Mouse (Mus musculus) heart, adult 2 months (tissue): ENCODE measurements around the gene Ano9. TPM values are rescaled to one million over a fixed set of nuclear protein-coding genes. Genes with fewer than 3 reads are reported as not detected.

Source experiments
- DNase-seq, 2 experiments: peaks; one replicate each; pipeline ENCODE4 v3.0.0; 2021
- H3K27ac ChIP-seq: fragments of 200-600 bp; 2 replicates; pipeline ENCODE4 v1.8.1; 2022
- H3K27me3 ChIP-seq: fragments of 200-500 bp; 2 replicates; pipeline ENCODE4 v1.6.1; 2012; ENCODE audit warnings: mild to moderate bottlenecking, low read length, inconsistent platforms, mixed read lengths; ENCODE audit not compliant: control insufficient read depth, insufficient read depth
- H3K36me3 ChIP-seq: fragments of 200-500 bp; 2 replicates; pipeline ENCODE4 v1.6.1; 2012; ENCODE audit warnings: low read length, inconsistent platforms; ENCODE audit not compliant: control insufficient read depth, insufficient read depth
- H3K4me1 ChIP-seq: fragments of 200-500 bp; 2 replicates; pipeline ENCODE4 v1.6.1; 2011; ENCODE audit warnings: low read length; ENCODE audit not compliant: control insufficient read depth, insufficient read depth
- H3K4me3 ChIP-seq: fragments of 200-600 bp; 2 replicates; pipeline ENCODE4 v1.8.1; 2022
- H3K79me2 ChIP-seq: fragments of 200-500 bp; replicated peaks from 2 replicates; pipeline ENCODE4 v1.6.1; 2012; ENCODE audit warnings: mild to moderate bottlenecking, inconsistent platforms, low read length, moderate library complexity, mixed read lengths; ENCODE audit not compliant: control insufficient read depth, insufficient read depth
- H3K9ac ChIP-seq: fragments of 200-500 bp; 2 replicates; pipeline ENCODE4 v1.6.1; 2012; ENCODE audit warnings: low read depth, mild to moderate bottlenecking, control low read depth, inconsistent platforms, low read length, mixed read lengths
- CTCF ChIP-seq: fragments of 200-600 bp; IDR thresholded peaks from 2 replicates; pipeline ENCODE4 v1.8.1; 2022; ENCODE audit warnings: antibody characterized with exemption, mild to moderate bottlenecking, moderate library complexity
- EP300 ChIP-seq: fragments of 200-500 bp; IDR thresholded peaks from 2 replicates; pipeline ENCODE4 v1.6.1; 2011; ENCODE audit warnings: low read depth, low read length, control low read depth; ENCODE audit not compliant: insufficient read depth
- POLR2A ChIP-seq: fragments of 200-500 bp; IDR thresholded peaks from 2 replicates; pipeline ENCODE4 v1.6.1; 2011; ENCODE audit warnings: mild to moderate bottlenecking, low read depth, low read length, control low read depth; ENCODE audit not compliant: insufficient read depth
- WGBS: fragments of 180-500 bp; shearing (Covaris S2); methylation state at CpG from one replicate; pipeline ENCODE4 v1.1.7; 2018; 5-methylcytosine and 5-hydroxymethylcytosine counted together
- intact Hi-C: fragments of 180-260 bp; cut with DNase I; formaldehyde crosslinking; loops from one replicate; pipeline ENCODE4 v1.15.1; 2025
- polyA plus RNA-seq: library from polyadenylated mRNA; depleted of rRNA; stranded (reverse); fragments of >200 nt; gene quantifications from 2 replicates; pipeline ENCODE4 v1.2.3, GENCODE M21; 2012
- total RNA-seq, 2 experiments: library from RNA; stranded (reverse); gene quantifications; 2 replicates each; pipeline ENCODE4 v1.2.3; 2021

The Ano9 gene
- total and polyA plus RNA-seq, 3 experiments, result 0.39 to 0.53 TPM; not detected in 1

- intact Hi-C loops, result loop anchor here (5.0 kb wide), 1 partner anchor 104 kb away; no protein-coding TSS in a partner anchor
- 69% methylated on average over 4 of the region's 4 CpGs for WGBS
- Histone ChIP-seq H3K79me2 (no peaks in the 10 kb centered on the region), H3K36me3 (no peaks in the 10 kb centered on the region), H3K27ac (no peak overlapping the region), H3K4me1 (no peaks in the 10 kb centered on the region; the same call in 1 of the 2 replicates), H3K4me3 (no peak overlapping the region), H3K9ac (no peak overlapping the region), H3K27me3 (peaks cover 3% of the 10 kb centered on the region; the same call in 1 of the 2 replicates)
- DNase-seq, result no peak
- no peak for TF ChIP-seq EP300
- TF ChIP-seq POLR2A, result no peak
- TF ChIP-seq CTCF, result no peak
Measured at GRCm38 (mm10) chr7:141073782-141074181, 43.8 kb downstream of the Ano9 start.

GRCm38 (mm10) chr7:141072017-141072745 is 45.4 kb downstream of the Ano9 start:
- TF ChIP-seq CTCF, result peak; percentile 72
- no peak for TF ChIP-seq EP300
- Histone ChIP-seq H3K9ac (no peak overlapping the region), H3K79me2 (no peaks in the 10 kb centered on the region), H3K4me1 (no peaks in the 10 kb centered on the region; the same call in 1 of the 2 replicates), H3K36me3 (no peaks in the 10 kb centered on the region), H3K27ac (no peak overlapping the region), H3K27me3 (peaks cover 3% of the 10 kb centered on the region; the same call in 1 of the 2 replicates), H3K4me3 (no peak overlapping the region)
- WGBS, result 16% methylated on average over 23 of the region's 23 CpGs
- DNase-seq, result no peak
- intact Hi-C loops, result loop anchor here (5.0 kb wide), 1 partner anchor 105 kb away; no protein-coding TSS in a partner anchor

GRCm38 (mm10) chr7:141070058-141070862 is 47.3 kb downstream of the Ano9 start:
- H3K27ac ChIP-seq, result no peak overlapping the region
- TF ChIP-seq CTCF (peak; percentile 81), EP300 (peak; percentile 56; the same call in 1 of the 2 replicates), POLR2A (no peak)
- 2% methylated on average over 51 of the region's 51 CpGs for WGBS
- no peaks in the 10 kb centered on the region for H3K36me3 ChIP-seq
- peaks cover 3% of the 10 kb centered on the region; the same call in 1 of the 2 replicates for H3K27me3 ChIP-seq
- H3K4me1 ChIP-seq, result no peaks in the 10 kb centered on the region; the same call in 1 of the 2 replicates
- intact Hi-C loops, result loop anchor here (1.0 to 5.0 kb wide), 2 partner anchors 107 to 162 kb away; no protein-coding TSS in a partner anchor
- peak overlapping the region; percentile 24; the same call in 1 of the 2 replicates for H3K4me3 ChIP-seq
- no peaks in the 10 kb centered on the region for H3K79me2 ChIP-seq
- H3K9ac ChIP-seq, result no peak overlapping the region; the same call in 1 of the 2 replicates
- DNase-seq, result peak; percentile 63 to 77

- H3K9ac ChIP-seq, result no peak overlapping the region
- H3K27ac ChIP-seq, result no peak overlapping the region
- no peaks in the 10 kb centered on the region for H3K79me2 ChIP-seq
- DNase-seq, result no peak
- intact Hi-C loops, result loop anchor here (2.0 kb wide), 1 partner anchor 20 kb away; no protein-coding TSS in a partner anchor
- no peaks in the 10 kb centered on the region; the same call in 1 of the 2 replicates for H3K4me1 ChIP-seq
- no peak for TF ChIP-seq EP300
- TF ChIP-seq POLR2A, result no peak
- TF ChIP-seq CTCF, result no peak
- H3K27me3 ChIP-seq, result peaks cover 3% of the 10 kb centered on the region; the same call in 1 of the 2 replicates
- H3K36me3 ChIP-seq, result no peaks in the 10 kb centered on the region
- WGBS, result 62% methylated on average over 19 of the region's 19 CpGs
- no peak overlapping the region for H3K4me3 ChIP-seq
Measured at GRCm38 (mm10) chr7:141068351-141068750, 49.3 kb downstream of the Ano9 start.

- no peak overlapping the region for H3K27ac ChIP-seq
- no peaks in the 10 kb centered on the region; the same call in 1 of the 2 replicates for H3K4me1 ChIP-seq
- intact Hi-C loops, result no loop called here
- 80% methylated on average over 7 of the region's 7 CpGs for WGBS
- H3K27me3 ChIP-seq, result peaks cover 5% of the 10 kb centered on the region; the same call in 1 of the 2 replicates
- H3K9ac ChIP-seq, result no peak overlapping the region
- H3K79me2 ChIP-seq, result no peaks in the 10 kb centered on the region
- DNase-seq, result no peak
- no peaks in the 10 kb centered on the region for H3K36me3 ChIP-seq
- TF ChIP-seq POLR2A (no peak), CTCF (no peak), EP300 (no peak)
- no peak overlapping the region for H3K4me3 ChIP-seq
Measured at GRCm38 (mm10) chr7:141064576-141064975, 53.0 kb downstream of the Ano9 start.
